Mouse (Mus musculus) kidney, postnatal 4 days (tissue): ENCODE results near the gene Tmem219.

Source experiments
- DNase-seq, 2 experiments: peaks; one replicate each; pipeline ENCODE4 v3.0.0; 2021; ENCODE audit warnings: mixed read lengths in 2 of 2

Tmem219 gene

GRCm38 (mm10) chr7:126861429-126862130 is 61.1 kb downstream of the Tmem219 start, which contains the start of gene Hirip3:
Hirip3 (plus strand) TSS chr7:126861972.
- DNase-seq: peak; percentile 97

GRCm38 (mm10) chr7:126860987-126861386 is 61.7 kb downstream of the Tmem219 start:
- DNase-seq: no peak

- DNase-seq: no peak
These were observed 65.8 kb downstream of the Tmem219 start for GRCm38 (mm10) chr7:126856741-126857420.

- no peak for DNase-seq
These were observed 67.1 kb downstream of the Tmem219 start for GRCm38 (mm10) chr7:126855641-126856040.

GRCm38 (mm10) chr7:126853454-126853853 is 69.3 kb downstream of the Tmem219 start:
- DNase-seq: peak; percentile 31 to 62

GRCm38 (mm10) chr7:126851192-126851591 is 71.5 kb downstream of the Tmem219 start:
- DNase-seq: no peak

- DNase-seq: no peak
These were observed 72.6 kb downstream of the Tmem219 start for GRCm38 (mm10) chr7:126850161-126850560.

GRCm38 (mm10) chr7:126848794-126849193 is 73.9 kb downstream of the Tmem219 start:
- DNase-seq: no peak

- peak; percentile 62 to 74 for DNase-seq
These were observed 75.0 kb downstream of the Tmem219 start for GRCm38 (mm10) chr7:126847421-126848398.

GRCm38 (mm10) chr7:126847116-126847420 is 75.6 kb downstream of the Tmem219 start, which contains the start of gene Doc2a:
Doc2a (plus strand) TSS chr7:126847416.
- no peak for DNase-seq

GRCm38 (mm10) chr7:126845516-126845915 is 77.2 kb downstream of the Tmem219 start:
- DNase-seq: no peak

- no peak for DNase-seq
These were observed 79.4 kb downstream of the Tmem219 start for GRCm38 (mm10) chr7:126843276-126843675.
